8 mouse cellular contexts compared by ENCODE assay signal in genomic region chr8:90907848-90908551, GRCm38 (mm10).
DNase-seq lines count a peak whose midpoint lies in the region; ATAC-seq and TF ChIP-seq lines count a peak whose summit lies in the region.

No protein-coding gene starts in this region.

- ATAC-seq in embryonic facial prominence, embryonic 14.5 days (ENCODE audit: low read depth), result peak; percentile 99
- peak; percentile 98 for ATAC-seq in limb, embryonic 13.5 days (ENCODE audit: low FRiP score, low read depth)
- ATAC-seq in midbrain, embryonic 15.5 days (replicated peaks), result peak; percentile 96

- peak; percentile 97 for DNase-seq in A20 (ENCODE audit: low read depth, low spot score)
- peak; percentile 96 for DNase-seq in embryonic facial prominence, embryonic 14.5 days (ENCODE audit: low spot score)
- DNase-seq in heart, adult 8-10 months (ENCODE audit: low spot score), result peak; percentile 98
- DNase-seq in kidney, adult 9 months, result peak; percentile 98
- DNase-seq in spleen, adult 18-20 months, result peak; percentile 94 to 95

- no peaks in the 10 kb centered on the region for H3K27me3 ChIP-seq in embryonic facial prominence, embryonic 14.5 days (replicated peaks; ENCODE audit: control insufficient read depth, insufficient read depth, low read length)
- no peaks in the 10 kb centered on the region for H3K27me3 ChIP-seq in limb, embryonic 13.5 days
- no peaks in the 10 kb centered on the region for H3K27me3 ChIP-seq in midbrain, embryonic 15.5 days (replicated peaks)

- peak; percentile 34; the same call in 1 of the 2 replicates for TF ChIP-seq POLR2A in bone marrow, adult 2 months (IDR thresholded peaks at IDR 0.05; ENCODE audit: borderline replicate concordance, control insufficient read depth, low read depth, low read length)

- H3K4me2 ChIP-seq in embryonic facial prominence, embryonic 14.5 days (ENCODE audit: low read depth, low read length), result peak overlapping the region; percentile 88
- H3K4me2 ChIP-seq in limb, embryonic 13.5 days (replicated peaks), result peak overlapping the region; percentile 92
- H3K4me2 ChIP-seq in midbrain, embryonic 15.5 days, result peak overlapping the region; percentile 99

- peak overlapping the region; percentile 94 for H3K4me3 ChIP-seq in bone marrow, adult 2 months (replicated peaks; ENCODE audit: control insufficient read depth, low read depth, low read length)
- peak overlapping the region; percentile 83 for H3K4me3 ChIP-seq in embryonic facial prominence, embryonic 14.5 days (ENCODE audit: low read depth, low read length)
- H3K4me3 ChIP-seq in limb, embryonic 13.5 days, result peak overlapping the region; percentile 85
- peak overlapping the region; percentile 59 for H3K4me3 ChIP-seq in midbrain, embryonic 15.5 days

- under 1% methylated on average over 85 of the region's 89 CpGs for WGBS in bone marrow, adult 2 months
- under 1% methylated on average over 33 of the region's 89 CpGs for WGBS in embryonic facial prominence, embryonic 14.5 days
- WGBS in limb, embryonic 13.5 days, result under 1% methylated on average over 73 of the region's 89 CpGs
- WGBS in midbrain, embryonic 15.5 days, result under 1% methylated on average over 88 of the region's 89 CpGs

- H3K4me1 ChIP-seq in bone marrow, adult 2 months (ENCODE audit: control insufficient read depth, insufficient read depth, low read length), result no peaks in the 10 kb centered on the region; the same call in 1 of the 2 replicates
- peaks cover 4% of the 10 kb centered on the region; the same call in 1 of the 2 replicates for H3K4me1 ChIP-seq in embryonic facial prominence, embryonic 14.5 days (ENCODE audit: control insufficient read depth, insufficient read depth, low read length)
- peaks cover 13% of the 10 kb centered on the region; the same call in 1 of the 2 replicates for H3K4me1 ChIP-seq in limb, embryonic 13.5 days
- H3K4me1 ChIP-seq in midbrain, embryonic 15.5 days, result peaks cover 13% of the 10 kb centered on the region

- peak; percentile 31; the same call in 1 of the 2 replicates for TF ChIP-seq CTCF in bone marrow, adult 2 months (IDR thresholded peaks at IDR 0.05; ENCODE audit: control insufficient read depth, insufficient read depth, low read length)

- H3K27ac ChIP-seq in bone marrow, adult 2 months (ENCODE audit: control insufficient read depth, insufficient read depth, low read depth, low read length, poor library complexity), result peak overlapping the region; percentile 96
- H3K27ac ChIP-seq in embryonic facial prominence, embryonic 14.5 days (replicated peaks; ENCODE audit: low read depth, low read length), result peak overlapping the region; percentile 77
- H3K27ac ChIP-seq in limb, embryonic 13.5 days, result peak overlapping the region; percentile 78; the same call in 1 of the 2 replicates
- peak overlapping the region; percentile 81 for H3K27ac ChIP-seq in midbrain, embryonic 15.5 days

- H3K9ac ChIP-seq in embryonic facial prominence, embryonic 14.5 days (ENCODE audit: low read depth, low read length), result peak overlapping the region; percentile 79
- peak overlapping the region; percentile 89 for H3K9ac ChIP-seq in limb, embryonic 13.5 days
- peak overlapping the region; percentile 78 for H3K9ac ChIP-seq in midbrain, embryonic 15.5 days

- H3K36me3 ChIP-seq in embryonic facial prominence, embryonic 14.5 days (ENCODE audit: control insufficient read depth, insufficient read depth, low read length), result no peaks in the 10 kb centered on the region
- H3K36me3 ChIP-seq in limb, embryonic 13.5 days, result no peaks in the 10 kb centered on the region
- no peaks in the 10 kb centered on the region for H3K36me3 ChIP-seq in midbrain, embryonic 15.5 days (replicated peaks)

- H3K9me3 ChIP-seq in embryonic facial prominence, embryonic 14.5 days (ENCODE audit: control insufficient read depth, low read length), result no peaks in the 10 kb centered on the region
- no peaks in the 10 kb centered on the region for H3K9me3 ChIP-seq in limb, embryonic 13.5 days
- no peaks in the 10 kb centered on the region for H3K9me3 ChIP-seq in midbrain, embryonic 15.5 days

Comparison
In these comparisons a context has a peak if more than half of its experiments do, and no peak if none do; other contexts are left out.
1. Peak in every context shown above with its lines: DNase-seq, ATAC-seq, H3K4me3 ChIP-seq and H3K27ac ChIP-seq.